Mouse (Mus musculus): ENCODE data around the gene Cmip. TPM values are rescaled to one million over a fixed set of nuclear protein-coding genes. Genes with fewer than 3 reads are reported as not detected.

The Cmip gene
- polyA plus RNA-seq, 1 experiment from 2014 or later = 6.7 TPM

Small RNA genes lying within 50 kb of the gene (microRNA-seq; reads per million reads assigned to microRNA genes)
- gene Mir7077 (not detected), gene Mir7078 (not detected)

Other genes starting within 250 kb of the Cmip start
- 0.03 TPM in 1 of 2 replicates, not detected in the other for gene Pkd1l2, start 174.6 kb upstream of the Cmip start, polyA plus RNA-seq (2015; fragmentation: Nextera tagmentation; extraction: Ambion mirVana)
- 8.1 and 9.2 TPM in 2 replicates for gene Bco1, start 161.2 kb upstream of the Cmip start, polyA plus RNA-seq (2015; fragmentation: Nextera tagmentation; extraction: Ambion mirVana)
- 1.1 and 1.3 TPM in 2 replicates for gene Gan, start 98.9 kb upstream of the Cmip start, polyA plus RNA-seq (2015; fragmentation: Nextera tagmentation; extraction: Ambion mirVana)
- 7.3 and 7.8 TPM in 2 replicates for gene Plcg2, start 241.2 kb downstream of the Cmip start, polyA plus RNA-seq (2015; fragmentation: Nextera tagmentation; extraction: Ambion mirVana)